Mouse (Mus musculus) liver, embryonic 12.5 days (tissue): ENCODE results near the gene Vmn1r218. TPM values are rescaled to one million over a fixed set of nuclear protein-coding genes. Genes with fewer than 3 reads are reported as not detected.
"Not testable (repeated sequence)": the region's sequence is repeated elsewhere in the genome, so short reads cannot be mapped to it uniquely, and the experiment has no call there.

Experiments
- ATAC-seq: fragments of 200-750 bp; cut with Nextera tagmentation; 2 replicates; pipeline ENCODE4 v1.8.0; 2017; ENCODE audit warnings: moderate number of reproducible peaks, mild to moderate bottlenecking, moderate library complexity
- H3K27ac ChIP-seq: fragments of 300-500 bp; sonication (generic); 2 replicates; pipeline ENCODE4 v1.5.1; 2016; ENCODE audit warnings: mild to moderate bottlenecking
- H3K27me3 ChIP-seq: fragments of 300-500 bp; sonication (generic); replicated peaks from 2 replicates; pipeline ENCODE4 v1.6.1; 2016; ENCODE audit warnings: mild to moderate bottlenecking, moderate library complexity
- H3K36me3 ChIP-seq: fragments of 300-500 bp; sonication (generic); 2 replicates; pipeline ENCODE4 v1.6.1; 2016; ENCODE audit warnings: mild to moderate bottlenecking, moderate library complexity
- H3K4me1 ChIP-seq: fragments of 300-500 bp; sonication (generic); 2 replicates; pipeline ENCODE4 v1.6.1; 2016
- H3K4me2 ChIP-seq: fragments of 300-500 bp; sonication (generic); 2 replicates; pipeline ENCODE4 v1.6.1; 2016; ENCODE audit warnings: mild to moderate bottlenecking, moderate library complexity
- H3K4me3 ChIP-seq: fragments of 300-500 bp; sonication (generic); 2 replicates; pipeline ENCODE4 v1.5.1; 2016; ENCODE audit warnings: mild to moderate bottlenecking, moderate library complexity
- H3K9ac ChIP-seq: fragments of 300-500 bp; sonication (generic); 2 replicates; pipeline ENCODE4 v1.6.1; 2016; ENCODE audit warnings: mild to moderate bottlenecking, moderate library complexity
- H3K9me3 ChIP-seq: fragments of 300-500 bp; sonication (generic); replicated peaks from 2 replicates; pipeline ENCODE4 v1.6.1; 2016; ENCODE audit warnings: mild to moderate bottlenecking, moderate library complexity
- whole genome bisulfite sequencing: fragments of 180-500 bp; shearing (Covaris S2); methylation state at CpG from one replicate; pipeline ENCODE4 v1.1.7; 2016; ENCODE audit not compliant: insufficient replicate concordance; 5-methylcytosine and 5-hydroxymethylcytosine counted together
- polyA plus RNA-seq: library from polyadenylated mRNA; unstranded; fragments of >200 nt; fragmentation: Nextera tagmentation; extraction: Ambion mirVana; gene quantifications from 2 replicates; pipeline ENCODE4 v1.2.1, GENCODE M21; 2016

Gene Vmn1r218
- not detected in 2 replicates for polyA plus RNA-seq

DNA sequence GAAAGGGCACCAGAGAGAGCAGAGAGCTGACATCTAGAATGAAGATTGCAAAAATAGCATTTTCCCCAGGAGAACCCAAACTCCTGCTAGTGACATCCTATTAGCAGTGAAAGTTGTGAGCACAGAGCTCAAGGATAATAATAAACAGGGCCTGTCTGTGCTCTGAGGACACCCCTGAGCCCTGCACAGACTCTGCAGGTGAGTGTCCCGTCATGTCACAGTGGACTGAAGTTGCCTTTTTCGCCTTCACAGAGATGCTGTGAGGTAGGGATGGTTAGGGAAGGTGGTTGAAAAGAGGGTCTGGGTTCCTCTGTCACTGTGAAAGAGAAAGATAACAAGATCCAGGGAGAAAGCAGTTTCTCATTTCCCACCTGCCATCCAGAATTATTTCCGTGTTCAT, at the start of gene Vmn1r218:
TSS of gene Vmn1r218 (plus strand) at position 57 of the 400 bp plus-strand sequence.
- no peaks in the 10 kb centered on the region for H3K27me3 ChIP-seq
- H3K4me1 ChIP-seq: no peaks in the 10 kb centered on the region
- H3K36me3 ChIP-seq: no peaks in the 10 kb centered on the region
- no peaks in the 10 kb centered on the region for H3K9me3 ChIP-seq
- H3K9ac ChIP-seq: no peak within 1 kb of the TSS
- no peak for ATAC-seq
- H3K27ac ChIP-seq: no peak within 1 kb of the TSS
- no peak within 1 kb of the TSS for H3K4me3 ChIP-seq
- no peak within 1 kb of the TSS for H3K4me2 ChIP-seq
- 46% methylated on average over 3 of the region's 3 CpGs for WGBS

DNA sequence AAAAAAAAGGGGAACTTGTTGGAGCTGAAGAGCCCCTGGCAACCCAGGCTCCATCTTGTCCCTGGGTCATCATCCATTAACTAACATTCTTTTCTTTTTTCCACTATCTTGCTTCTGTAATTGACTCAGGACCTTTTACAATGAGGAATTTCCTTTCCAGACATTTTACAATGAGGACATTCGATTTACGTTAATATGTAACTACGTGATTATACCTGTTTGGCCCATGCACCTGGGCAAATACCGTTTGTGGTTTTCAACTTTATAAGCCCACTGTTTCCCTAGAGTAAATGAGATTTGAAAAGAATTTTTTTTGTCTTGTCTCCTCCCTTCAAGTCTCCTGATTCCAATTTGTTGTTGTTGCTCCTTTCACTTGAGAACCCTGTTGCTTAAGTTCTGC, 38.6 kb upstream of the Vmn1r218 start:
- H3K27me3 ChIP-seq: no peaks in the 10 kb centered on the region
- H3K9me3 ChIP-seq: no peaks in the 10 kb centered on the region
- H3K27ac ChIP-seq: no peak overlapping the region
- H3K4me2 ChIP-seq: no peak overlapping the region
- no peak overlapping the region for H3K4me3 ChIP-seq
- no peak for ATAC-seq
- no peaks in the 10 kb centered on the region for H3K4me1 ChIP-seq
- no peaks in the 10 kb centered on the region for H3K36me3 ChIP-seq
- 74% methylated on average over 4 of the region's 4 CpGs for WGBS
- no peak overlapping the region for H3K9ac ChIP-seq

DNA sequence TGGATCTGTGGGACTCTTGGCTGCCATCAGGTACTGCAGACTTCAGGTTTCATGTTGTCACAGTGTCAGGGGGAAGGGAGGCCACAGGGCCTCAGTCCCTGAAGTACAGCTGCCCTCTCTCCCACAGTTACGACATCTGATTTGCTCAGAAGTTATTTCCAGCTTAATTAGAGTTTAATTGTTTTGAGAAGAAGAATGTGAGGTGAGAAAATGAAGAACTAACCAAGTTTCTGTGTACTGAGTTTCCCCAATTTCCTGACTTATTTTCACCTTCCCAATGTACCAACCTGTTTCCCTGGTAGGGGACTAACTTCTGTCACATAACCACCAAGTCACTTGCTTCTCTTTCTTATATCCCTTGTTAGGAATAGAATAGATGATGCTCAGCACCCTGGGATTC, 14.8 kb upstream of the Vmn1r218 start, which contains the start of gene Vmn1r217:
TSS of gene Vmn1r217 (minus strand) at position 101 of the 400 bp plus-strand sequence.
- not testable (repeated sequence) for H3K9me3 ChIP-seq
- WGBS: 68% methylated on average over 1 of the region's 1 CpGs

DNA sequence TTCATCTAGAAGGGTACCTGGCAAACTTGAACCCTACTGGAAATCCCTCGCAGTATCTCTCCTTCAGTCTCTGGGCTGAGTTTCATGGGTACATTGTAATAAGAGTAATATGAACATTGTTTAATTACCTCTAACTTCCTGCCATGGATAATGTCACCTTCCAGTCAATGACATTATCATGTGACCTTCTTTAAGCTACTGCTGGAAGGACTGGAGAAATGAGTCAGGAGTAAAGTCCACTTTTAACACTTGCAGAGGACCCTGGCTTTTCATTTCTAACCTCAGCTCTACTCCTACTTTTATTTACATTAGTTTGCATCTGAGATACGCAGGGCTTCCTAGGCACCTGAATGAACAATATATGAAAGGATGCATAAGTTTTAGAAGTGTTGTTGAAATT, 12.3 kb upstream of the Vmn1r218 start:
- H3K9me3 ChIP-seq: no peaks in the 10 kb centered on the region
- H3K4me1 ChIP-seq: no peaks in the 10 kb centered on the region
- ATAC-seq: no peak
- H3K36me3 ChIP-seq: no peaks in the 10 kb centered on the region
- H3K4me2 ChIP-seq: no peak overlapping the region
- H3K27ac ChIP-seq: no peak overlapping the region
- no peaks in the 10 kb centered on the region for H3K27me3 ChIP-seq
- 64% methylated on average over 2 of the region's 2 CpGs for WGBS
- H3K9ac ChIP-seq: no peak overlapping the region
- H3K4me3 ChIP-seq: no peak overlapping the region

More for the DNA sequence above, 14.8 kb upstream of the Vmn1r218 start, which contains the start of gene Vmn1r217:
- not testable (repeated sequence) for H3K4me3 ChIP-seq, H3K4me1 ChIP-seq, H3K27ac ChIP-seq, ATAC-seq, H3K4me2 ChIP-seq, H3K36me3 ChIP-seq, H3K9ac ChIP-seq, H3K27me3 ChIP-seq

DNA sequence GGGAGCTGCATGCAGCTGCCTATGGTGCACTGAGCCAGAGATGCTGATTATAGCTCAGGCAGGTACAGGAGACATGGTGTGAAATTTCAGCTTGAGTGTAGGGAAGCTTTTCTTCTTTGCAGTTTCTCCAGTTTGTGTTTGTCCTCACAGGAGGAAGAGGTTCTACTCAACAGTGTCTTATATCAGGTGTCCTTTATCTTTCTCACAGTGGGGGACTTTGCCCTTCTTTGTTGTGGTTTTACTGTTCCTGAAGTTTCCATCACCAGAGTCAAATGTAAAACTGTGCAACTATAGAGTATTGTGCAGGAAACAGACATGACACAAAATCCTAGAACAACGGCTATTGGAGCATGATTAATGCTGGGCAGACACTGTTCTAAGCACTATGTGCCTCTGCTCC, 546 bp downstream of the Vmn1r218 start:
- WGBS: 61% methylated on average over 1 of the region's 1 CpGs
- no peak overlapping the region for H3K4me3 ChIP-seq
- no peak overlapping the region for H3K9ac ChIP-seq
- no peak for ATAC-seq
- H3K4me2 ChIP-seq: no peak overlapping the region
- H3K36me3 ChIP-seq: no peaks in the 10 kb centered on the region
- no peaks in the 10 kb centered on the region for H3K4me1 ChIP-seq
- H3K9me3 ChIP-seq: no peaks in the 10 kb centered on the region
- no peak overlapping the region for H3K27ac ChIP-seq
- no peaks in the 10 kb centered on the region for H3K27me3 ChIP-seq

DNA sequence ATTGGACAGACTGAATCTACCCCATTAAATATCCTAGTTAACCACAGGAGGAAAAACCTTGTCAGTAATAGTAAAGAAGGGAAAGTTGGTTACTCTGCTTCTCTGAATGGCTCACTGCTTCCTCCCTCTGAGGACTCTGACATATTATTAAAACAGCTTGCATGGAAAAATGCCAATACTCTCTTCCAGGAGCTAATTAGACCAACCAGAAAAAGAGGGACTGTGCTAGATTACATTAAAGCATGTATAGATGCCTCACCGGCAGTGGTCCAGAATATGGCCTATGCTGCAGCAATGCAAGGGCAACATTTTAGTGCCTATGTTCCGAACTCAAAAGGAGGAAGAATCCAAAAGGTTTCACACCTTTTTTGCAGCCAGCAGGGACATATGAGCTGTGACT, 5.9 kb downstream of the Vmn1r218 start:
- Histone ChIP-seq H3K4me2 (no peak overlapping the region), H3K36me3 (no peaks in the 10 kb centered on the region), H3K4me1 (no peaks in the 10 kb centered on the region), H3K27me3 (no peaks in the 10 kb centered on the region), H3K27ac (no peak overlapping the region), H3K9ac (no peak overlapping the region), H3K9me3 (no peaks in the 10 kb centered on the region), H3K4me3 (no peak overlapping the region)
- ATAC-seq: no peak
- WGBS: 81% methylated on average over 2 of the region's 2 CpGs

DNA sequence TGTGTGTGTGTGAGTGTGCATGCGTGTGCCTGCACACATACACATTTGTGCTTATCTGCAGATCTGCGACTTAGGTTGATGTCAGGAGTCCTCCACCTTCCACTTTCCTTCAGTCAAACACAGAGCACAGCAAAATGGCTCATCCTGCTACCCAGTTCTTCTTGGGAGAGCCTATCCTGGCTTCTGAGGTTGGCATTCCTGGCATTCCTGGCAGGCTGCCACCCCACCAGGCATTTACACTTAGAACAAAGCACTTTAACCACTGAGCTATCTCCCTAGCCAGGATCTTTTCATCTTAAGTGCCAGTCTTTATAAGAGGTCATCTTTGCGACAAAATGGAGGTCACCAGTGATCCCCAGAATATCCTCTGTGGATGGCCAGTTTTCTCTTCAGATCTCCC, 24.9 kb downstream of the Vmn1r218 start:
- no peak for ATAC-seq
- H3K9me3 ChIP-seq: no peaks in the 10 kb centered on the region
- 41% methylated on average over 3 of the region's 3 CpGs for WGBS

DNA sequence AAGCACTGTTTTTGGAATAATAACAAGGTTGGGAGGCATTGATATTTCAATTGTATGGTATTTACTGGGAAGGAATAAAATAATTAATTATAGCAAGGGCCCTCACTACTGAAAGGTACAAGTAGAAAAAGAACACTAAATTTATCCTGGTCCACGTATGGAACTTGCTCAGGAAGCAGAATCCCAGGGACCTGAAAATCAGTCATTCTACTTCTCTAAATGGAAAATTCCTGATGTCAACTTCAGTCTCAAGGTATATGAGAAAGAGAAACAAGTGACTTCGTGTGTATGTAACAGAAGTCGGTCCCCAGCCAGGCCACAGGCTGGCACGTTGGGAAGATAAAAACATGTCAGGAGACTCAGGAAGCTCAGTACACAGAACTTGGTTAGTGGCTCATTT, 26.1 kb downstream of the Vmn1r218 start, which contains the start of gene Vmn1r219:
TSS of gene Vmn1r219 (plus strand) at position 301 of the 400 bp plus-strand sequence.
- no peak within 1 kb of the TSS for H3K4me2 ChIP-seq
- H3K9me3 ChIP-seq: no peaks in the 10 kb centered on the region
- no peaks in the 10 kb centered on the region for H3K27me3 ChIP-seq
- 49% methylated on average over 4 of the region's 4 CpGs for WGBS
- H3K27ac ChIP-seq: no peak within 1 kb of the TSS
- no peak within 1 kb of the TSS for H3K4me3 ChIP-seq
- no peaks in the 10 kb centered on the region for H3K36me3 ChIP-seq
- no peaks in the 10 kb centered on the region for H3K4me1 ChIP-seq
- H3K9ac ChIP-seq: no peak within 1 kb of the TSS
- no peak for ATAC-seq

More for the DNA sequence above, 24.9 kb downstream of the Vmn1r218 start:
- H3K4me2 ChIP-seq: no peak overlapping the region
- H3K9ac ChIP-seq: no peak overlapping the region
- no peaks in the 10 kb centered on the region for H3K27me3 ChIP-seq
- H3K27ac ChIP-seq: no peak overlapping the region
- no peaks in the 10 kb centered on the region for H3K36me3 ChIP-seq
- no peak overlapping the region for H3K4me3 ChIP-seq
- H3K4me1 ChIP-seq: no peaks in the 10 kb centered on the region

DNA sequence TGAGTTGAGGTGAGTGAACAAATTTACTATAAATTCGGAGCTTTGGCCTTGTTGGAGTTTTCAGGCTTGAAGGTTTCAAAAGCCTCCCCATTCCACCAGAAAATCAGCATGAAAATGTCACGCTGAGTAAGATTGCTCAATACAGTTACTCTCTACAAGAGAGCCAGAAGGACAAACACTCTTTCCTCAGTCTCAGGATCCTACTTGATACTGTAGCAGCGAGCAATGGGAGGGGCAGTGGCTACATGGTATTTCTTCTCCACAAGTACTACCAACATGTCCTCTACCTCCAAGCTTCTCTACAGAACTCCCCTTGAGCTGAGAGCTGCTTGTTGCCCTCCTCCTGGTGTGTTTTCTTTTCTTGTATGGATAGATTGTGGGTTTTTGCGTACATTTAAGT, 33.5 kb downstream of the Vmn1r218 start:
- not testable (repeated sequence) for H3K27ac ChIP-seq, H3K36me3 ChIP-seq, H3K4me3 ChIP-seq, H3K27me3 ChIP-seq, H3K9me3 ChIP-seq, H3K4me2 ChIP-seq, H3K4me1 ChIP-seq, H3K9ac ChIP-seq, ATAC-seq
- WGBS: 56% methylated on average over 4 of the region's 4 CpGs

DNA sequence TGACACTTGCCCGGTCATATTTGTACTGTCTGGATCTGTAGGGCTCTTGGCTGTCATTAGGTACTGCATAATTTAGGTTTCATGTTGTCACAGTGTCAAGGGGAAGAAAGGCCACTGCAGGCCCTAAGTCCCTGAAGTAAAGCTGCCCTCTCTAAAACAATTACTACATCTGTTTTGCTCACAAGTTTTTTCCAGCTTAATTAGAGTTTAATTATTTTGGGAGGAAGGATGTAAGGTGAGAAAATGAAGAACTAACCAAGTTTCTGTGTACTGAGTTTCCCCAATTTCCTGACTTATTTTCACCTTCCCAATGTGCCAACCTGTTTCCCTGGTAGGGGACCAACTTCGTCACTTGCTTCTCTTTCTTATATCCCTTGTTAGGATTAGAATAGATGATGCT, 54.9 kb downstream of the Vmn1r218 start, which contains the start of gene Vmn1r220:
TSS of gene Vmn1r220 (minus strand) at position 101 of the 400 bp plus-strand sequence.
- no peaks in the 10 kb centered on the region for H3K36me3 ChIP-seq

More for the DNA sequence above, 54.9 kb downstream of the Vmn1r218 start, which contains the start of gene Vmn1r220:
- no peak within 1 kb of the TSS for H3K4me2 ChIP-seq
- WGBS: 49% methylated on average over 2 of the region's 2 CpGs
- H3K4me3 ChIP-seq: no peak within 1 kb of the TSS
- H3K27ac ChIP-seq: no peak within 1 kb of the TSS
- H3K4me1 ChIP-seq: no peaks in the 10 kb centered on the region
- H3K27me3 ChIP-seq: no peaks in the 10 kb centered on the region
- H3K9ac ChIP-seq: no peak within 1 kb of the TSS
- ATAC-seq: no peak
- no peaks in the 10 kb centered on the region for H3K9me3 ChIP-seq

Other genes starting within 250 kb of the Vmn1r218 start
- gene Vmn1r212, start 248.9 kb upstream of the Vmn1r218 start, polyA plus RNA-seq: not detected in 2 replicates
- gene Vmn1r213, start 125.5 kb upstream of the Vmn1r218 start, polyA plus RNA-seq: not detected in 2 replicates
- gene Vmn1r214, start 102.7 kb upstream of the Vmn1r218 start, polyA plus RNA-seq: not detected in 2 replicates
- not detected in 2 replicates for gene Vmn1r215, start 65.1 kb upstream of the Vmn1r218 start, polyA plus RNA-seq
- gene Vmn1r217, start 14.9 kb upstream of the Vmn1r218 start, polyA plus RNA-seq: not detected in 2 replicates
- not detected in 2 replicates for gene Vmn1r219, start 26.2 kb downstream of the Vmn1r218 start, polyA plus RNA-seq
- gene Vmn1r220, start 54.8 kb downstream of the Vmn1r218 start, polyA plus RNA-seq: not detected in 2 replicates
- gene Vmn1r221, start 81.0 kb downstream of the Vmn1r218 start, polyA plus RNA-seq: not detected in 2 replicates
- gene Vmn1r222, start 102.8 kb downstream of the Vmn1r218 start, polyA plus RNA-seq: not detected in 2 replicates
- not detected in 2 replicates for gene Vmn1r223, start 114.0 kb downstream of the Vmn1r218 start, polyA plus RNA-seq
- gene Zfp322a, start 236.1 kb downstream of the Vmn1r218 start, polyA plus RNA-seq: 19.5 and 21.6 TPM in 2 replicates